Mouse (Mus musculus): ENCODE data around the gene Fam8a1. TPM values are rescaled to one million over a fixed set of nuclear protein-coding genes. Genes with fewer than 3 reads are reported as not detected.

Fam8a1 gene
- polyA plus RNA-seq, 1 experiment from 2014 or later, result 11.8 TPM

DNA sequence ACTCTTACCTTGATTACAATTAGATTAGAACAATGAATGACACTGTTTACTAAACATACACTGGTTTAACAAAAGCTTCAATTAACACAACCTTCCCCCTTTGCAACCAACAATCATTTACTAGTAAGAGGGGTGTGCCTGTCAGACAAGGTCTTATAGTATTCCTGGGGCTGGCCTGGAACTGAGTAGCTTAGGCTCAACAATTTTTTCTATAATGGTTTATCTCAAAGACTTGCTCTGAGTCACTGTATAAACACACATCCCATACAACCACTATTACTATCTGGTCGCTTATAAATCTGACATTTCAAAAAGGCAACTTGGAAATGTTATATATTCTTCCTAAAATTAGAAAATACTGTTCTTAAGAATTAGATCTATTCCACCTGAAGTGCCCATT, 14.0 kb downstream of the Fam8a1 start:
- H3K27me3 ChIP-seq, result no peaks in the 10 kb centered on the region
- H3K9me3 ChIP-seq, result no peaks in the 10 kb centered on the region
- no peak for ATAC-seq (ENCODE audit: low FRiP score, low read depth)
- H3K4me3 ChIP-seq, result no peak overlapping the region
- 86% methylated on average over 1 of the region's 1 CpGs for WGBS
- peaks cover 57% of the 10 kb centered on the region for H3K36me3 ChIP-seq
- no peak overlapping the region for H3K4me2 ChIP-seq (replicated peaks)
- no peak overlapping the region for H3K9ac ChIP-seq
- no peak overlapping the region for H3K27ac ChIP-seq
- H3K4me1 ChIP-seq, result no peaks in the 10 kb centered on the region

DNA sequence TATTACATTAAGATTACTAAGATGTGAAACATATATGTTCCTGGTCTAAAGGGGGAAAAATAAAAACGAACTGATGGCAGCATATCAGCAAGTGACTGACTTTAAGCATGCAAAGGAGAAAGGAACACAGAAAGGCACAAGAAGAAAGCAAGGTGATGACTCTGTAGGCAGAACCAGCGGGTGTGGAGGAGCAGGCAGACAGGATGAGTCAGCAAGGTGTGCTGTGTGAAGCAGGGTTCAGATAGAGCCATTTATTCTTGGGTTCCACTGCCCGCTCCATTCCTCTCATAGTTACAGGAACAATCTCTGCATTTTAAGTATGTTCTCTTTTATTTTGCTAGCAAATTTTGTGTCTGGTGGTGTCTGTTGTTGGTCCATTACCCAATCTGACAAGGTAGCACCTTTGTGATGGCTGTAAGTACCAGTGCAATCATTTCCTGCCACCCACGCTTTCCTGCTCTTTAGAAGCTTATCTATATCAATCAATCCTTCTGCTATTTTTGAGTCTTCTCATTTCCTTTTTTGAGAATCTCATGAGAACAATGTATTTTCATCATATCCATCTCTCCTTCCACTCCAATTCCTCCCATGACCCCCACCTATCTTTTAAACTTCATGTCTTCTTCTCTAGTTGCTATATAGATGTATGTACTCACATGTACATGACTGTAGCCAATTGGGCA, 21.4 kb downstream of the Fam8a1 start:
- Histone ChIP-seq H3K4me2 (replicated peaks) (no peak overlapping the region), H3K4me1 (no peaks in the 10 kb centered on the region), H3K9me3 (no peaks in the 10 kb centered on the region), H3K9ac (no peak overlapping the region), H3K4me3 (no peak overlapping the region), H3K36me3 (peaks cover 53% of the 10 kb centered on the region), H3K27ac (no peak overlapping the region), H3K27me3 (no peaks in the 10 kb centered on the region)
- no peak for ATAC-seq (ENCODE audit: low FRiP score, low read depth)
- WGBS, result 88% methylated on average over 4 of the region's 4 CpGs

DNA sequence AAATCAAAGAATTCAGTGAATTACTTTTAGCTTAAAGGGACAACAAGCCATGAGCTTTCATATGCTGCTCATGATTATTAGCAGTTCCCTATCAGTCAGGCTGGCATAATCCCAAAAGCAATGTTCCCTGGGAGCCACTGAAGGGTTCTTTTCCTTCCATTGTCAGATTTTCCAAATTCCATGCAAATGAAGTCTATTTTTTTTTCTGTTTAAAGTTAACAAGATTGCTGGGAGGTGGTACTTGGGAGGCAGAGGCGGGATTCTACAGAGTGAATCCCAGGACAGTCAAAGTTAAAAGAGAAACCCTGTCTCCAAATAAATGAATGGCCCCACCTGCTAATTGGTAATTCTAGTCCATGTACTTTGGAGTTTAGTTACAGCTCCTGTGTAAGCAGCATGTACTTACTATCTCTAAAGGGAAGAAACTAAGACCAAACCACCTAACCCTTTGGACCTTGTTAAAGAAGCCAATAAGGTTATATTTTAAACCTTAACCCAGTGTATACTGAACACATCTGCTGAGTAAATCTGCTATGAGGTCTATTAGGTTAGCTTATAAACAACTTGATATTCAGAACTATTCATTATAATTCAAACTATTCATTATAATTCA, 26.1 kb downstream of the Fam8a1 start:
- ATAC-seq (ENCODE audit: low FRiP score, low read depth), result no peak
- H3K9ac ChIP-seq, result no peak overlapping the region
- H3K36me3 ChIP-seq, result peaks cover 50% of the 10 kb centered on the region
- H3K4me3 ChIP-seq, result no peak overlapping the region
- H3K27me3 ChIP-seq, result no peaks in the 10 kb centered on the region
- H3K27ac ChIP-seq, result no peak overlapping the region
- H3K9me3 ChIP-seq, result no peaks in the 10 kb centered on the region
- no peak overlapping the region for H3K4me2 ChIP-seq (replicated peaks)
- WGBS, result 92% methylated on average over 1 of the region's 1 CpGs
- no peaks in the 10 kb centered on the region for H3K4me1 ChIP-seq

DNA sequence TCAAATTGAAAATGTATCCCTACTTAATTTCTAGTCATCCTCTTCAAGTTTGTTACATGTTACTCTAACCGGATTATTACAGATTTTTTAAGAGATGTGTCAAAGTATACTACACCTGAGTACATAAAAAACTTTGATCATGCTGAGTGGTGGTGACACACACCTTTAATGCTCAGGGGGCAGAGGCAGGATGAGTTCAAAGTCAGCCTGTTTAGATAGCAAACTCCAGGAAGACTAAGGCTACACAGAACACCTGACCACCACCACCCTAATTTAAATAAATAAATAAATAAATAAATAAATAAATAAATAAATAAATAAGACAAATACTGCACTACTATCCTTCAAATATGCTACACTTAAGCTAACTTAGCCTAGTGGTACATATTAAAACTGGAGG, 26.6 kb downstream of the Fam8a1 start:
- H3K9me3 ChIP-seq, result no peaks in the 10 kb centered on the region
- no peak overlapping the region for H3K4me3 ChIP-seq
- H3K4me2 ChIP-seq (replicated peaks), result no peak overlapping the region
- 95% methylated on average over 1 of the region's 1 CpGs for WGBS
- peaks cover 45% of the 10 kb centered on the region for H3K36me3 ChIP-seq
- no peaks in the 10 kb centered on the region for H3K27me3 ChIP-seq
- ATAC-seq (ENCODE audit: low FRiP score, low read depth), result no peak
- no peaks in the 10 kb centered on the region for H3K4me1 ChIP-seq
- H3K27ac ChIP-seq, result no peak overlapping the region
- no peak overlapping the region for H3K9ac ChIP-seq

DNA sequence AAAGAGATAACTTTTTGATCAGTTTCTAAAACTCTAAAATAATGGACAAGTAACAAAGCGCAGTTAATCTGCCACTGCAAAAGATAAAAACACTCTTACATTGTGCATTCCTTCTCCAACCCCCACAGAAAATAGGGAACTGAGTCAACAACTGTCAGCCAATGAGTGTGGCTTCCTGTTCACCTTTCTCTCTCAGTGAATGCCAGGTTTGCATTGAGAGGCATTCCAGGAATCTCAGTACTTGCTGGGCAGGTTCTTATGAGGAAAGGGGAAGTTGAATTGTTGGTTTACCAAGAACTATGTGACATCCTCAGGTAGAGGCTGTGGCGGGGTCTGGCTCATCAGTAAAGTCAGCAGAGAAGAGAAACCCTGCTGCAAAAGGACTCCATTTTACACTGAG, 27.5 kb downstream of the Fam8a1 start:
- Histone ChIP-seq H3K9ac (no peak overlapping the region), H3K27me3 (no peaks in the 10 kb centered on the region), H3K9me3 (no peaks in the 10 kb centered on the region), H3K36me3 (peaks cover 45% of the 10 kb centered on the region), H3K27ac (no peak overlapping the region), H3K4me2 (replicated peaks) (no peak overlapping the region), H3K4me1 (no peaks in the 10 kb centered on the region), H3K4me3 (no peak overlapping the region)
- 77% methylated on average over 2 of the region's 2 CpGs for WGBS
- no peak for ATAC-seq (ENCODE audit: low FRiP score, low read depth)

DNA sequence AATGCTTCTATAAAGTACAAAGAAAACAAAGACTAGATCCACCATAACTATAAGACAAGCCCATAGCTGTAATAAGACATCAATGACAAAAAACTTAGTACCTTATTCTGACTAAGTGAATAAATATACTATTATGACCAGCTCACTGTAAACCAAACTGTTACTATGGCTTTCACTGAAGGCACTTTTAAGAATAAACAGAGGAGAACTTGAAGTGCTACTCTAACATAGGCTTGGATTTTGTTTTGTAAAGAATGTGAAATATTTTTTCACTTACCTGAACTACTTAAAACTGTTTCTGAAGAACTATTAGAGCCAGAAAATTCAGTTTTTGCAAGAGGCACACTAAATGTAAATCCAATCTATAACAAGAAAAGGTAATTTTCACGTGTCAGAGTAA, 30.1 kb downstream of the Fam8a1 start:
- no peak for ATAC-seq (ENCODE audit: low FRiP score, low read depth)
- Histone ChIP-seq H3K4me1 (no peaks in the 10 kb centered on the region), H3K4me3 (no peak overlapping the region), H3K27ac (no peak overlapping the region), H3K36me3 (peaks cover 42% of the 10 kb centered on the region), H3K27me3 (no peaks in the 10 kb centered on the region), H3K9ac (no peak overlapping the region), H3K9me3 (no peaks in the 10 kb centered on the region), H3K4me2 (replicated peaks) (no peak overlapping the region)
- 89% methylated on average over 1 of the region's 1 CpGs for WGBS

DNA sequence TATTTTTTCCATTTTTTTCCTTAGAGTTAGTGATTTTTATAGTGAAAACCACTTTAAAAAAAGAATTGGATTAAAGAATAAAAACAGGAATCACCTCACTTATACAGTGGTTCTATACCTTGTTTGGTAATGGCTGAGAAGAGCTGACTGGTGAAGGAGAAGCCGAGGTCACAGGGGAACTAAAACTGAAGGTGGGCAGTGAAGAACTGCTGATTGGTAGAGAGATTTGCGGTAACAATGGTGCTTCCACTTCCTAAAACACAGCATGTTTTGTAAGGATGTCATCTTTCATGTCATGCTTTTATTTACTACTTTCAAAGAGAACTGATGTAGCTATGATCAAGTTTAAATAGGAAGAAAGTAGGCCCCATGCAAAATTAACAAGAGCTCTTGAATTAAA, 32.2 kb downstream of the Fam8a1 start:
- no peaks in the 10 kb centered on the region for H3K9me3 ChIP-seq
- H3K27me3 ChIP-seq, result no peaks in the 10 kb centered on the region
- no peak overlapping the region for H3K9ac ChIP-seq
- H3K4me3 ChIP-seq, result no peak overlapping the region
- H3K4me1 ChIP-seq, result no peaks in the 10 kb centered on the region
- WGBS, result 89% methylated on average over 2 of the region's 2 CpGs
- H3K36me3 ChIP-seq, result peaks cover 34% of the 10 kb centered on the region
- ATAC-seq (ENCODE audit: low FRiP score, low read depth), result no peak
- H3K27ac ChIP-seq, result no peak overlapping the region
- H3K4me2 ChIP-seq (replicated peaks), result no peak overlapping the region

DNA sequence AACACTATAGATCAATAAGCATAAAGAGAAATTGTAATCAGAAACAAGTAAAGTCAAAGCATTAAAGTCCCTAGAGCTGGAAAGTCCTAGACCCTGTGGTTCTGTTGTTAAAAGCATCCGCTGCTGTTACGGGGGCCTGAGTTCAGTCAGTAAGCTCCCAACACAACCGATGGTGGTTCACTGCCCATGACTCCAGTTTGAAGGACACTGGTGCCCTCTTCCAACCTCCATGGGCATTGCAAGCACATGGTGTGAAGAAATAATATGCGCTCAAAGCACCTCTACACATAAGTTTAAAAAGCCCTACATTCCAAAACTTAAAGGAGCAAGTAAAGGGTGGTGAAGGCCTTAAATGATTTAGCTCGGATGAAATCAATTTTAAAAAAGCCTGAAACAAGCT, 33.8 kb downstream of the Fam8a1 start:
- no peak overlapping the region for H3K9ac ChIP-seq
- ATAC-seq (ENCODE audit: low FRiP score, low read depth), result no peak
- H3K4me3 ChIP-seq, result no peak overlapping the region
- peaks cover 32% of the 10 kb centered on the region for H3K36me3 ChIP-seq
- no peak overlapping the region for H3K27ac ChIP-seq
- no peaks in the 10 kb centered on the region for H3K4me1 ChIP-seq
- 85% methylated on average over 5 of the region's 5 CpGs for WGBS
- H3K4me2 ChIP-seq (replicated peaks), result no peak overlapping the region
- H3K27me3 ChIP-seq, result no peaks in the 10 kb centered on the region
- H3K9me3 ChIP-seq, result no peaks in the 10 kb centered on the region

DNA sequence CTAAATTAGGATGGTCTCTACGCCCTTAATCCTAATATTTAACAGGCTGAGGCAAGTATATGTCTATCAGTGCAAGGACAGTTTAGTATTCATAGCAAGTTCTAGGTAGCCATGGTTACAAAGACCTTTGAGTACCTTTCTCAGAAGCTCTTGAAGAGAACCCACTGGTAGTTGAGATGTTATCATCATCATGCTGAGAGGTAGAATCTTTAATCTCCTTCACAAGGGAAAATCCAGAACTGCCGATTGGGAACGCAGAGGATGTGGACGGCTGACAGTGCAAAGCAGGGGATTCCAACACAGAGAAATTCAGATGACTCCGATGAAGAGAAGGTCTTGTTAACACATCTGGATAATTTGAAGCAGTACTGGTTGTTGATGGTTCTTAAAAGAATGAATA, 44.2 kb downstream of the Fam8a1 start:
- Histone ChIP-seq H3K4me1 (no peaks in the 10 kb centered on the region), H3K9me3 (no peaks in the 10 kb centered on the region), H3K4me2 (replicated peaks) (no peak overlapping the region), H3K4me3 (no peak overlapping the region), H3K27me3 (no peaks in the 10 kb centered on the region), H3K36me3 (peaks cover 61% of the 10 kb centered on the region), H3K9ac (no peak overlapping the region), H3K27ac (no peak overlapping the region)
- ATAC-seq (ENCODE audit: low FRiP score, low read depth), result no peak
- WGBS, result 95% methylated on average over 5 of the region's 5 CpGs

DNA sequence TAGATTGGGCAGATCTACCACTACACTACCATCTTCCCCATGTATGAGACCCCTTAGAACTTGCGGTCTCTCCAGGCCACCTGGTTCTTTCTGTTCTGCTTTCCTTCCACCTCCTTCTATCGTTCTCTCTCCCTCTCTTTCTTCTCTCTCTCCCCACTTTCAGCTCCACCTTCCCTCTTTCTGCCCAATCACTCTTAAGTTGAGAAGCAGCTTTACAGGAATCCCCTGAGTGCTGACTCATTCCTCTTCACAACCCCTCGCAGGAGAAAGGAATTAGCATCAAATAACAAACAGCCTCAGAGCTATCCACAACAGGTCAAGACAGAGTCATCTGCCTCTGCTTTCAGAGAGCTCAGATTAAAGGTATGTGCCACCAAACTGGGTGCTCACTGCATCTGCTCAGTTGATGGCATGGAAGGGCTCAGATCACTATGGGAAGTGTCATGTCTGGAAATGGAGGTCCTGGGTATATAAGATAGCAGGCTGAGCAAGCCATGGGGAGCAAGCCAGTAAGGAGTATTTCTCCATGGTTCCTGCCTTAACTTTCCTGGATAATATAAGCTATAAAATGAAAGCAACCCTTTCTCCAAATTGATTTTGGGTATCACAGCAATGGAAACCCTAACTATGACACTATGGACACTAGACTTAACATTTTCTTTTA, 46.8 kb downstream of the Fam8a1 start:
- Histone ChIP-seq H3K9me3 (no peaks in the 10 kb centered on the region), H3K4me3 (no peak overlapping the region), H3K4me1 (peaks cover 2% of the 10 kb centered on the region; the same call in 1 of the 2 replicates), H3K27me3 (no peaks in the 10 kb centered on the region), H3K9ac (no peak overlapping the region), H3K36me3 (peaks cover 43% of the 10 kb centered on the region), H3K27ac (no peak overlapping the region), H3K4me2 (replicated peaks) (no peak overlapping the region)
- ATAC-seq (ENCODE audit: low FRiP score, low read depth), result no peak
- WGBS, result 65% methylated on average over 3 of the region's 3 CpGs

DNA sequence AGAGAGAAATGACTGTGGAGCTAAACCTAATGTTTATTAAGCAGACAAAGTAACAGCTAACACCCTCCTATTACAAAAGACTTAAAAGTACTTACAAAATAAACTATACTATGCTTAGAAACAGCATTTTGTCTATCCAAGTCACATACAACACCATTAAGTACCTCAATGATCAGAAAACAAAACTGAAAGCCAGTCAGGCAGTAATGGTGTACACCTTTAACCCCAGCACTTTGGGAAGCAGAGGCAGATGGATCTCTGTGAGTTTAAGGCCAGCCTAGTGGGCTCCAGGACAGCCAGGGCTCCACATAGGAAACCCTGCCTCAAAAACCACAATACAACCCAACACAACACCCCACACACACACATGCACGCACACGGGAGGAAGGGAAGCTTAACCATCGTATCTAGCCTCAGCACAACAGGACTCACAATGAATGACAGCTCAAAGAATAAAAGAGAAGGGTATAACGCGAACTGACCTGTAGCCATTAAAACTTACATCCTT, 49.6 kb downstream of the Fam8a1 start:
- Histone ChIP-seq H3K27me3 (no peaks in the 10 kb centered on the region), H3K4me2 (replicated peaks) (no peak overlapping the region), H3K4me1 (peaks cover 10% of the 10 kb centered on the region; the same call in 1 of the 2 replicates), H3K9me3 (no peaks in the 10 kb centered on the region), H3K9ac (no peak overlapping the region), H3K4me3 (no peak overlapping the region), H3K27ac (no peak overlapping the region), H3K36me3 (peaks cover 20% of the 10 kb centered on the region)
- 93% methylated on average over 5 of the region's 5 CpGs for WGBS
- no peak for ATAC-seq (ENCODE audit: low FRiP score, low read depth)

DNA sequence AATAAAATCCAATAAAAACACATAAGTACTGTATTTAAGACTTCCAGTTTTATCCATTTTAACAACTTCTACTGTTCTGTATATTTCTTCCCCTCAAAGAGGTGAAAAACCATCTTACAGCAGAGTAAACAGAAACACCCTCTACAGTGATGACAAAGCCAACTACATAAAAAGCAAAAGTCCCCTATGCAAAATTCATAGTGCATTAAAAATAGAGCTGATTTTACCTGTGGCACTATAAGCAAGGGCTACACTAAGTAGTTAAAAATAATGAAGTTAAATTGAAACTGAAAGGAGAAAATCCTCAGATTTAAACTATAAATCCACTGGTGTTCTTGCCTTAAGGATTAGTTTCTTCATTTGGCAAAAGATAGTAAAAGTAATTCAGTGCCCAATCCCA, 51.7 kb downstream of the Fam8a1 start:
- no peaks in the 10 kb centered on the region for H3K27me3 ChIP-seq
- H3K9ac ChIP-seq, result no peak overlapping the region
- H3K27ac ChIP-seq, result no peak overlapping the region
- peaks cover 26% of the 10 kb centered on the region for H3K4me1 ChIP-seq
- H3K36me3 ChIP-seq, result peaks cover 6% of the 10 kb centered on the region
- H3K9me3 ChIP-seq, result no peaks in the 10 kb centered on the region
- no peak overlapping the region for H3K4me2 ChIP-seq (replicated peaks)
- no peak overlapping the region for H3K4me3 ChIP-seq
- no peak for ATAC-seq (ENCODE audit: low FRiP score, low read depth)
